Comparison of ENCODE assay signal across 27 mouse cellular contexts in the genomic region with DNA sequence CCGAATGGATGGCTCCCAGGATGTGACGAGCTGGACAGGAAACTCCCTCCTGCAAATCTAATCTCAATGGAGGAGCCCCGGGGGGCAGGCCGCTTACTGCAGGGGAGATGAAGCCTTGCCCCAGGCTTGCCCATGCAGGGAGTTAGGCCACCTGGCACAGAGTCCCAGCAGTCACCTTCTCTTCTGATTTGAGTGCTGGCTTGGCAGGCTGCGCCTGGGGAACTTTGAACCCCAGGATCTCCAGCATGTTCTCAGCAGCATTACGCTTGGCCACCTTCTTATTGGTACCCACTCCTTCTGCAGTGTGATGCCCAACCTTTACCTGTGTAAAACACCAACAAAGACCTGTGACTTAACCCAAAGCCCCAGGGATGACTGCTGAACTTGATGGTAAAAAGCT. TPM values are rescaled to one million over a fixed set of nuclear protein-coding genes. Genes with fewer than 3 reads are reported as not detected.
DNase-seq lines count a peak whose midpoint lies in the region; ATAC-seq and TF ChIP-seq lines count a peak whose summit lies in the region.
"Had no signal": no experiment of that assay in that cellular context is flagged by ENCODE, and none has a peak within 500 bp of the region (broad histone marks: within the 10 kb centered on the region; RNA-seq: fewer than 3 reads in every experiment).

No protein-coding gene starts in this region.

- 0 out of 2 replicates have a peak overlapping the region, but pooled peaks have one; percentile 44 for H3K27ac ChIP-seq in embryonic facial prominence, embryonic 13.5 days
- no peak overlapping the region for H3K27ac ChIP-seq in embryonic facial prominence, embryonic 10.5 days (replicated peaks)
- H3K27ac ChIP-seq in liver, adult 2 months (replicated peaks; ENCODE audit: insufficient read depth, low read depth, low read length) = no peak overlapping the region
- no peak overlapping the region for H3K27ac ChIP-seq in liver, embryonic 11.5 days (ENCODE audit: low read depth, low read length)
- H3K27ac ChIP-seq: embryonic facial prominence, embryonic 12.5 days; forebrain, embryonic 12.5 days; heart, embryonic 15.5 days; hindbrain, embryonic 10.5 days; hindbrain, embryonic 13.5 days had no signal

- peaks cover 98% of the 10 kb centered on the region for H3K36me3 ChIP-seq in embryonic facial prominence, embryonic 13.5 days
- peaks cover 100% of the 10 kb centered on the region for H3K36me3 ChIP-seq in embryonic facial prominence, embryonic 10.5 days (replicated peaks)
- peaks cover 46% of the 10 kb centered on the region for H3K36me3 ChIP-seq in liver, adult 2 months (ENCODE audit: control insufficient read depth, insufficient read depth, low read length)
- H3K36me3 ChIP-seq in liver, embryonic 11.5 days (ENCODE audit: control insufficient read depth, insufficient read depth, low read length) = peaks cover 41% of the 10 kb centered on the region

- H3K79me2 ChIP-seq in liver, adult 2 months (ENCODE audit: control insufficient read depth, insufficient read depth, low read length) = no peaks in the 10 kb centered on the region

- no peak for DNase-seq in embryonic facial prominence, embryonic 10.5 days (ENCODE audit: low spot score)
- peak; percentile 27 for DNase-seq in kidney, adult 18-20 months
- DNase-seq in kidney, postnatal 10 days = no peak
- peak; percentile 25 to 49 for DNase-seq in kidney, postnatal 25 days
- DNase-seq in kidney, postnatal 14 days = no peak
- DNase-seq in liver, adult 2 months (ENCODE audit: extremely low read depth, low read depth, low spot score) = peak; percentile 70
- DNase-seq in liver, embryonic 11.5 days (ENCODE audit: low spot score) = no peak
- DNase-seq: adrenal gland, postnatal 10 days; adrenal gland, postnatal 36 days; cerebellum, adult 18-20 months; cerebellum, adult 9-10 months; cerebellum, postnatal 14 days; gastrocnemius, postnatal 25 days; heart, postnatal 10 days; heart, postnatal 36 days had no signal

- WGBS in embryonic facial prominence, embryonic 13.5 days = 80% methylated on average over 6 of the region's 6 CpGs
- WGBS in embryonic facial prominence, embryonic 10.5 days = 90% methylated on average over 6 of the region's 6 CpGs
- 57% methylated on average over 6 of the region's 6 CpGs for WGBS in liver, adult 2 months
- 89% methylated on average over 6 of the region's 6 CpGs for WGBS in liver, embryonic 11.5 days

- no peak overlapping the region for H3K4me2 ChIP-seq in embryonic facial prominence, embryonic 13.5 days
- H3K4me2 ChIP-seq in liver, embryonic 11.5 days = no peak overlapping the region
- H3K4me2 ChIP-seq: embryonic facial prominence, embryonic 12.5 days; forebrain, embryonic 12.5 days; forebrain, embryonic 15.5 days; heart, embryonic 11.5 days; heart, embryonic 15.5 days; hindbrain, embryonic 13.5 days had no signal

- no peaks in the 10 kb centered on the region for H3K9me3 ChIP-seq in embryonic facial prominence, embryonic 13.5 days
- H3K9me3 ChIP-seq in embryonic facial prominence, embryonic 10.5 days = no peaks in the 10 kb centered on the region
- no peaks in the 10 kb centered on the region for H3K9me3 ChIP-seq in liver, embryonic 11.5 days (ENCODE audit: control insufficient read depth, low read length)
- H3K9me3 ChIP-seq: embryonic facial prominence, embryonic 12.5 days; forebrain, embryonic 12.5 days; forebrain, embryonic 15.5 days; G1E; heart, embryonic 15.5 days; hindbrain, embryonic 10.5 days; hindbrain, embryonic 13.5 days had no signal

- TF ChIP-seq CTCF in liver, adult 2 months (IDR thresholded peaks at IDR 0.05; ENCODE audit: low read depth, low read length) = no peak

- no peak for TF ChIP-seq POLR2A in liver, adult 2 months (IDR thresholded peaks at IDR 0.05; ENCODE audit: extremely low read depth, insufficient read depth, low read length)

- peaks cover 9% of the 10 kb centered on the region; the same call in 1 of the 2 replicates for H3K4me1 ChIP-seq in embryonic facial prominence, embryonic 13.5 days
- no peaks in the 10 kb centered on the region for H3K4me1 ChIP-seq in embryonic facial prominence, embryonic 10.5 days
- peaks cover 11% of the 10 kb centered on the region for H3K4me1 ChIP-seq in liver, adult 2 months (ENCODE audit: control insufficient read depth, insufficient read depth, low read length)
- H3K4me1 ChIP-seq in liver, embryonic 11.5 days (replicated peaks; ENCODE audit: control insufficient read depth, insufficient read depth, low read length) = no peaks in the 10 kb centered on the region
- H3K4me1 ChIP-seq: embryonic facial prominence, embryonic 12.5 days; forebrain, embryonic 12.5 days; hindbrain, embryonic 10.5 days; hindbrain, embryonic 13.5 days had no signal

- no peak for ATAC-seq in embryonic facial prominence, embryonic 13.5 days (ENCODE audit: insufficient number of reproducible peaks, insufficient read depth, low FRiP score, low TSS enrichment, low read depth)
- no peak for ATAC-seq in liver, embryonic 11.5 days (replicated peaks; ENCODE audit: low FRiP score)
- ATAC-seq: hindbrain, embryonic 16.5 days; Patski had no signal

- H3K27me3 ChIP-seq in embryonic facial prominence, embryonic 13.5 days = no peaks in the 10 kb centered on the region
- no peaks in the 10 kb centered on the region for H3K27me3 ChIP-seq in embryonic facial prominence, embryonic 10.5 days (replicated peaks; ENCODE audit: low read depth, poor library complexity, severe bottlenecking)
- H3K27me3 ChIP-seq in liver, adult 2 months (ENCODE audit: control insufficient read depth, insufficient read depth, low read length) = no peaks in the 10 kb centered on the region
- H3K27me3 ChIP-seq in liver, embryonic 11.5 days (replicated peaks; ENCODE audit: control insufficient read depth, insufficient read depth, low read length) = no peaks in the 10 kb centered on the region
- H3K27me3 ChIP-seq: embryonic facial prominence, embryonic 12.5 days; forebrain, embryonic 12.5 days; forebrain, embryonic 15.5 days; heart, embryonic 15.5 days; hindbrain, embryonic 13.5 days; Patski had no signal

- H3K4me3 ChIP-seq in embryonic facial prominence, embryonic 13.5 days = no peak overlapping the region
- H3K4me3 ChIP-seq in embryonic facial prominence, embryonic 10.5 days = no peak overlapping the region
- no peak overlapping the region for H3K4me3 ChIP-seq in liver, adult 2 months (ENCODE audit: insufficient read depth, low read depth, low read length)
- H3K4me3 ChIP-seq in liver, embryonic 11.5 days (ENCODE audit: low read depth, low read length) = no peak overlapping the region
- H3K4me3 ChIP-seq: embryonic facial prominence, embryonic 12.5 days; erythroblast, embryonic 14.5 days; forebrain, embryonic 12.5 days; forebrain, embryonic 15.5 days; heart, embryonic 15.5 days; hindbrain, embryonic 10.5 days; hindbrain, embryonic 13.5 days had no signal

- peak overlapping the region; percentile 46; the same call in 1 of the 2 replicates for H3K9ac ChIP-seq in embryonic facial prominence, embryonic 13.5 days
- H3K9ac ChIP-seq in liver, adult 2 months (ENCODE audit: low read depth, low read length) = no peak overlapping the region
- no peak overlapping the region for H3K9ac ChIP-seq in liver, embryonic 11.5 days (ENCODE audit: low read depth, low read length)
- H3K9ac ChIP-seq: embryonic facial prominence, embryonic 12.5 days; forebrain, embryonic 12.5 days; forebrain, embryonic 15.5 days; heart, embryonic 15.5 days; hindbrain, embryonic 13.5 days had no signal

RNA-seq across cellular contexts. Expression of a gene that starts 43.9 kb away (rescaled TPM):
- polyA plus RNA-seq in embryonic facial prominence, embryonic 13.5 days (2015; fragmentation: Nextera tagmentation; extraction: Ambion mirVana) = 104 and 105 TPM in 2 replicates
- 96.1 and 96.8 TPM in 2 replicates for polyA plus RNA-seq in embryonic facial prominence, embryonic 10.5 days (2016; fragmentation: Nextera tagmentation; extraction: Ambion mirVana)
- total RNA-seq in liver, adult 2 months (2014; rRNA removed) = 25.1 and 38.6 TPM in 2 replicates
- 23.8 and 25.9 TPM in 2 replicates for polyA plus RNA-seq in liver, adult 2 months (2012; rRNA removed)
- 57.1 and 59.5 TPM in 2 replicates for polyA plus RNA-seq in liver, embryonic 11.5 days (2014; fragmentation: Nextera tagmentation; extraction: Ambion mirVana)

RNA-seq across cellular contexts. Expression of a gene that starts 46.3 kb away (rescaled TPM):
- polyA plus RNA-seq in embryonic facial prominence, embryonic 13.5 days (2015; fragmentation: Nextera tagmentation; extraction: Ambion mirVana) = 120 and 123 TPM in 2 replicates
- polyA plus RNA-seq in embryonic facial prominence, embryonic 10.5 days (2016; fragmentation: Nextera tagmentation; extraction: Ambion mirVana) = 213 and 222 TPM in 2 replicates
- total RNA-seq in liver, adult 2 months (2014; rRNA removed) = 27.0 and 29.7 TPM in 2 replicates
- polyA plus RNA-seq in liver, adult 2 months (2012; rRNA removed) = 8.3 and 10.7 TPM in 2 replicates
- polyA plus RNA-seq in liver, embryonic 11.5 days (2014; fragmentation: Nextera tagmentation; extraction: Ambion mirVana) = 155 and 183 TPM in 2 replicates

Comparison
In these comparisons a context has a peak if more than half of its experiments do, and no peak if none do; other contexts are left out.
1. DNase-seq: peak in kidney, adult 18-20 months (single experiment), kidney, postnatal 25 days (2 of 2) and liver, adult 2 months (single experiment); none in embryonic facial prominence, embryonic 10.5 days (single experiment), kidney, postnatal 10 days (single experiment), kidney, postnatal 14 days (single experiment) and liver, embryonic 11.5 days (single experiment).
2. RNA of a gene that starts 46.3 kb away (polyA plus RNA-seq): 213 to 222 TPM in embryonic facial prominence, embryonic 10.5 days, 155 to 183 TPM in liver, embryonic 11.5 days and 120 to 123 TPM in embryonic facial prominence, embryonic 13.5 days; 8.3 to 10.7 TPM in liver, adult 2 months; every median in the first group is over 10 times any median in the second.